ENCODE assay signal across 17 mouse cellular contexts in the genomic region with DNA sequence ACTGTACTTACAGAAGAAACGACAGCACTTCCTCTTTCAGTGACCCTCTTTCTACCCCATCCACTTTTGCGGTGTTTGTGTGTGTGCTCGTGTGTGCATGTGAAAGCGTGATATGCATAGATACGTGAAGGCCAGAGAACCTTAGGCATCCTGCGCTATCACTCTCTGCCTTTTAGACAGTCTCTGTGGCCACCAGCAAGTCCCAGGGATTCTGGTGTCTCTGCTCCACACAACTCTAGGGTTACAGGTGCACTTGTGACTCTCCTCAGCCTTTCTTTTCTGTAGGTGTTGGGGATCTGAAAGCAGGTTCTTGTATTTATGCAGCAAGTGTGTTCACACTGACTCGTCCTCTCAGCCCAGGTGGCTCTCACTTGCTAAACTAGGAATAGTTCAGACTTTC. TPM values are rescaled to one million over a fixed set of nuclear protein-coding genes. Genes with fewer than 3 reads are reported as not detected.
"Had no signal": no experiment of that assay in that cellular context is flagged by ENCODE, and none has a peak within 500 bp of the region (broad histone marks: within the 10 kb centered on the region; RNA-seq: fewer than 3 reads in every experiment).

No protein-coding gene starts in this region.

- DNase-seq: retina, postnatal 1 day; right cerebral cortex, adult 18-20 months; right cerebral cortex, postnatal 14 days; right cerebral cortex, postnatal 25 days; right cerebral cortex, postnatal 4 days; spleen, adult 18-20 months; thymus, adult 18-20 months; thymus, adult 2 months; thymus, postnatal 14 days; thymus, postnatal 25 days; thymus, postnatal 36 days; thymus, postnatal 4 days had no signal

- H3K27ac ChIP-seq: neural tube, embryonic 15.5 days; stomach, embryonic 15.5 days; stomach, postnatal 0 days had no signal

- H3K9ac ChIP-seq: neural tube, embryonic 15.5 days; stomach, embryonic 15.5 days had no signal

- H3K27me3 ChIP-seq: neural tube, embryonic 15.5 days; stomach, embryonic 15.5 days had no signal

- H3K4me1 ChIP-seq: neural tube, embryonic 15.5 days; stomach, embryonic 15.5 days had no signal

- H3K4me3 ChIP-seq: neural tube, embryonic 15.5 days; stomach, embryonic 15.5 days had no signal

- H3K4me2 ChIP-seq: neural tube, embryonic 15.5 days; stomach, embryonic 15.5 days had no signal

- H3K9me3 ChIP-seq: neural tube, embryonic 15.5 days; stomach, embryonic 15.5 days had no signal

RNA-seq across cellular contexts. Expression of gene Il1a, which starts 44.5 kb away (rescaled TPM):
- polyA plus RNA-seq: stomach, embryonic 14.5 days; urinary bladder, adult 2 months had no signal
